Mouse (Mus musculus): ENCODE results near the gene Lrig3.

DNA sequence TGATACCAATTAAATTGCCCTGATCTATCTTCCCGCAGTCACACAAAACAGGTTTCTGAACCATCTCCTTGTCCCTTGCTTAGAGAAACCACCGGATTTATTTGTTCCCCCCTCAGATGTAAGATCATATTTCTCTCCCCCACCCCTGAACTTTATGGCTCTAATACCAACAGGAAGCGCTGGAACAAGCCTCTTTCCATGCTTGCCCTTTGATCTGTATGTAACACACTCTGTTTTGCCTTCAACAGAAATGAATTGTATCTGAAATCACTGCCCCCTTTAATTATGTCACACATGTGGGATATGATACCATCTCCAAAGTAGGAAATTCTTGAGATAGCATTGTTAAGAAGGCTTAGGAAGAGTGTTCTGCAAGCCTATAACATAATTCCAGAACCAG is 90.9 kb downstream of the Lrig3 start:
- TF ChIP-seq E2F4 (IDR thresholded peaks at IDR 0.05; ENCODE audit: insufficient read depth) (no peak), CEBPB (IDR thresholded peaks at IDR 0.05; ENCODE audit: insufficient read depth, poor library complexity, severe bottlenecking) (no peak), POLR2A (IDR thresholded peaks at IDR 0.05; ENCODE audit: insufficient read length, low read depth) (no peak), MAX (IDR thresholded peaks at IDR 0.05; ENCODE audit: low read depth) (no peak), MYOG (IDR thresholded peaks at IDR 0.05; ENCODE audit: control insufficient read depth in 1 of 3, insufficient read depth in 1 of 3, insufficient read length in 2 of 3, low read depth in 2 of 3) (no peak)

All from myocyte (in vitro differentiated cells).